Mouse (Mus musculus) stomach, embryonic 16.5 days (tissue): ENCODE measurements at regions not wholly inside any gene's neighbourhood (a gene's known extent, or its start where the extent isn't known, plus 50 kb on each side); places are given as distances from the start of the nearest gene placed in this dataset.

ENCODE experiments used
- ATAC-seq: fragments of 200-750 bp; cut with Nextera tagmentation; 2 replicates; pipeline ENCODE4 v1.8.0; 2017; ENCODE audit warnings: moderate number of reproducible peaks, moderate TSS enrichment; ENCODE audit not compliant: insufficient read depth, low FRiP score
- H3K27ac ChIP-seq: fragments of 300-500 bp; sonication (generic); 2 replicates; pipeline ENCODE4 v1.5.1; 2014; ENCODE audit warnings: low read length
- H3K27me3 ChIP-seq: fragments of 300-500 bp; sonication (generic); 2 replicates; pipeline ENCODE4 v1.6.1; 2014; ENCODE audit warnings: low read length, control low read depth, mixed read lengths; ENCODE audit not compliant: control insufficient read depth, insufficient read depth
- H3K36me3 ChIP-seq: fragments of 300-500 bp; sonication (generic); 2 replicates; pipeline ENCODE4 v1.6.1; 2014; ENCODE audit warnings: low read length; ENCODE audit not compliant: control insufficient read depth, insufficient read depth
- H3K4me1 ChIP-seq: fragments of 300-500 bp; sonication (generic); 2 replicates; pipeline ENCODE4 v1.6.1; 2014; ENCODE audit warnings: low read length, control low read depth, mixed read lengths; ENCODE audit not compliant: control insufficient read depth, insufficient read depth
- H3K4me2 ChIP-seq: fragments of 300-500 bp; sonication (generic); 2 replicates; pipeline ENCODE4 v1.6.1; 2014; ENCODE audit warnings: low read depth, low read length, mixed read lengths
- H3K4me3 ChIP-seq: fragments of 300-500 bp; sonication (generic); replicated peaks from 2 replicates; pipeline ENCODE4 v1.5.1; 2014; ENCODE audit warnings: mild to moderate bottlenecking, low read length
- H3K9ac ChIP-seq: fragments of 300-500 bp; sonication (generic); 2 replicates; pipeline ENCODE4 v1.6.1; 2014; ENCODE audit warnings: low read length
- H3K9me3 ChIP-seq: fragments of 300-500 bp; sonication (generic); replicated peaks from 2 replicates; pipeline ENCODE4 v1.6.1; 2016; ENCODE audit warnings: low read length, control low read depth; ENCODE audit not compliant: control insufficient read depth
- WGBS: fragments of 180-500 bp; shearing (Covaris S2); extraction: QIAGEN DNeasy Blood & Tissue Kit; methylation state at CpG from one replicate; pipeline ENCODE4 v1.1.7; 2014; 5-methylcytosine and 5-hydroxymethylcytosine counted together

DNA sequence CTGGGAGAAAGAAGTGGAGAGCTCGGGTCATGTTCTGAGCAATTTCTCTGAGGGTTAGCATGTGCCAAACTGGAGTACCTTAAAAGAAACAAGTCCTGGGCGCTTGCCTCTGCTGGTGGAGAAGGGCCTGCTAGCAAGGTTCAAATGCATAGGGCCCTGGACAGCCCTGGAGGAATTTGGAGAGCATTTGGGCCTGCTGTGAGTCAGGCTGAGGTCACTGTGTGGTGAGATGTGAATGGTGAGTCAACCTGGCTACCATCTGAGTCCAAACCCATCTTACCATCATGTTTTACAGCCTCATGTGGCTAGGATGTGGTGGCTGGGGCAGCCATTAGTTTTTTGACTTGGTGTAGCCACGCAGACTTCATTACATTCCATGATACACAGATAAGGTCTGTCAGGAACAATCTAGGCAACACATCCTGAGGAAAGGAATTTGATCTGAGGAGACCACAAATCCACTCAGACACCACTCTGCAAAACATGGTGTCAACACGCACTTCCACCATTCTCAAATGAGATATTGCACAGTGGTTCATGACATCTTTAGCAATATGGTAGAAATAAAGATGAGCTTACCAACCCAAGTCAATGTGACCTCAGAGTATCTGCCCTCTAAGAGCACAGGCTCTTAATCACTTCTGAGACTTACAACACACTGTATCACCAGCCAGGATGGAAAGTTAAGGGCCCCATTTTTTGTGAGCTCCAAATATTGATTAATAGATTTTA is 83.1 kb downstream of the Thbs2 start:
- H3K4me3 ChIP-seq = no peak overlapping the region
- H3K27me3 ChIP-seq = no peaks in the 10 kb centered on the region
- H3K4me1 ChIP-seq = no peaks in the 10 kb centered on the region
- 77% methylated on average over 4 of the region's 4 CpGs for WGBS
- H3K27ac ChIP-seq = no peak overlapping the region
- H3K4me2 ChIP-seq = no peak overlapping the region
- no peak overlapping the region for H3K9ac ChIP-seq
- no peaks in the 10 kb centered on the region for H3K36me3 ChIP-seq
- ATAC-seq = no peak
- H3K9me3 ChIP-seq = no peaks in the 10 kb centered on the region

GRCm38 (mm10) chr17:14608845-14609244 is 85.2 kb downstream of the Thbs2 start:
- WGBS = 81% methylated on average over 4 of the region's 4 CpGs
- no peaks in the 10 kb centered on the region for H3K36me3 ChIP-seq
- no peaks in the 10 kb centered on the region for H3K9me3 ChIP-seq
- H3K9ac ChIP-seq = no peak overlapping the region
- no peaks in the 10 kb centered on the region for H3K27me3 ChIP-seq
- no peak overlapping the region for H3K4me3 ChIP-seq
- H3K4me2 ChIP-seq = no peak overlapping the region
- no peak overlapping the region for H3K27ac ChIP-seq
- no peaks in the 10 kb centered on the region for H3K4me1 ChIP-seq
- no peak for ATAC-seq

DNA sequence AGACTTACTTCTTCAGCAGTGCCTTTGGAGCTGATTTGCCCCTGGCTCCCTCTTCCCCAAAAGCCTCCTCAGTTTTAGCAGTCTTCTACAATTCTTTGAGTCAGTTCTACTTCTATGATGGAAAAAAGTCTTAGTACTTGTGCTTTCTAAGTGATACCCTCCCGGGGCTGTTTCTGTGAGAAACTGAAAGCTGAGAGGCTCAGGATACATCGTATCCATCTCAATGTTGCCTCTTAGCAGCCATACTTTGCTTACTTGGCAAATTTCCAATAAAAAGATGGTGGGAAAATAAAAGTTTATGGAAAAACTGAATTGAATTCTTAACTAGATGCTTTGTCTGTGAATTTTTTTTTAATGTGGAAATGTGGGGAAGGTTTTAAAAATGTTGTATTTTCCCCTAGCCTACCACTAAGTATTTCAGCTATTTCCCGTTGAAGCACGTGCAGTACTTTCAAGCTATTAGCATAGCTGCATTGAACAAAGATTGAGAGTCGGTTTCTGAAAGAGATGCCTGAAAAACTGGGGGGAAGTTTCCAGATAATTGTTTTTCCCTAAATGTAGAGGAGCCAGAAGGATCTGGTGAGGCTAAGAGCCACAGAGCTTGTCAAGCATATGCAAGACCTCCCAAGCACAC is 87.6 kb downstream of the Thbs2 start:
- WGBS = 63% methylated on average over 5 of the region's 5 CpGs
- no peaks in the 10 kb centered on the region for H3K9me3 ChIP-seq
- H3K36me3 ChIP-seq = no peaks in the 10 kb centered on the region
- no peaks in the 10 kb centered on the region for H3K4me1 ChIP-seq
- no peaks in the 10 kb centered on the region for H3K27me3 ChIP-seq
- no peak for ATAC-seq
- H3K4me2 ChIP-seq = no peak overlapping the region
- H3K9ac ChIP-seq = no peak overlapping the region
- H3K27ac ChIP-seq = no peak overlapping the region
- no peak overlapping the region for H3K4me3 ChIP-seq

DNA sequence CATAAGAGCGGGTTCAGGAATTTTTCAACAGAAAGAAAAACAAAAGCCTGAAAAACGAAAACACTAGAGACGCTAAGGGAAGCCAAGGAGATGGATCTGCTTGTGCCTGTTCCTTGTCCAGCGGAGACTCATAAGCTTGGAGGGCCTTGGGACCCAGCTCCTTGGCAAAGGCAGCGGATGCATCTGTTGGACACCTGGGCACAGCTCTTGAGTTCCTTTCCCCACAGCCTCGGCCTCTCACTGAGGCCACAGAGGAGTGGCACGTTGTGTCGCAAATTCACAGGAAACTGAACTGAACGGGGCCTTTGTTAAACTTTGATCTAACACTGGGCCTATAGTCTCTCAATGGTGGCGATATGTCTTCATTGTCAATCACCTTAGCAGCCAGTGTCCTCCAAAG is 94.4 kb downstream of the Thbs2 start:
- H3K4me3 ChIP-seq = no peak overlapping the region
- no peaks in the 10 kb centered on the region for H3K36me3 ChIP-seq
- 74% methylated on average over 10 of the region's 10 CpGs for WGBS
- H3K9me3 ChIP-seq = no peaks in the 10 kb centered on the region
- ATAC-seq = no peak
- no peaks in the 10 kb centered on the region for H3K27me3 ChIP-seq
- H3K9ac ChIP-seq = no peak overlapping the region
- H3K27ac ChIP-seq = no peak overlapping the region
- H3K4me1 ChIP-seq = no peaks in the 10 kb centered on the region
- H3K4me2 ChIP-seq = no peak overlapping the region

DNA sequence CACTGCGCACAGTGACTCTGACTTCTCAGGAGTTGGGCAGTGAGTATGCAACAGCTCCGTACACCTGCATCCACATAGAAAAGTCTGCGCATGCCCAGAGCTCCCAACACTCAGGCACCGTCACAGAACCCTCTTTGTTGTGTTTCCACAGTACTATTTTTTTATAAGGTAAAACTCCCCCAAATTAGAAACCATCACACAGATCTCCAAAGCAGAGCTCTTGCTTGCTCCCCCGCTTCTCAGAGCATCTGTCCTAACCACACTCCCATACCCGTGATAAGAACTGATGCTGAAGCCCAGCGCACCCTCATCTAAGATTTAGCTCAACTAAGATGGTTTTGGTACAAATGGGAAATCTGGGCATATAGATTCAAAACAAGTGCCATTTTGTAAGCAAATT is 97.6 kb downstream of the Thbs2 start:
- Histone ChIP-seq H3K4me1 (no peaks in the 10 kb centered on the region), H3K9ac (no peak overlapping the region), H3K9me3 (no peaks in the 10 kb centered on the region), H3K4me2 (no peak overlapping the region), H3K27ac (no peak overlapping the region), H3K27me3 (no peaks in the 10 kb centered on the region), H3K36me3 (no peaks in the 10 kb centered on the region), H3K4me3 (no peak overlapping the region)
- ATAC-seq = no peak
- WGBS = 80% methylated on average over 7 of the region's 7 CpGs

DNA sequence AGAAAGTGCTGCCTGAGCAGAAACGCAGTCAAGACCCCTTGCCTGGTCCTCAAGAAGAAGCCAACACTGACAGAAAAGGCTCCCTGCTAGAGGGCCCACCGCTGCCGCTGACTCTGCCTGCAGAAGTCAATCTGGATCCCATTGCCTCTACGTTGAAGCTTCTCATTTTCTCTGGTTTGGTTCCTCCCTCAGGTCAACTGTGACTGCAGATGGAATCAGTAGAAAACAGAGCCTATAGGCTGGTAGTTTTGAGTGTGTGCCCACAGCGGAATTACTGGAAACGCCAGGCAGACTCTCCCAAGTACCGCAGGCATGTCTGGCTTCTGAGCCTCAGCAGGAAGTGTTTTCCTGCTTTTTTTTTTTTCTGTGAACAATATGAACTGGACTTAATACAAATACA is 98.5 kb downstream of the Thbs2 start:
- Histone ChIP-seq H3K4me2 (no peak overlapping the region), H3K27me3 (no peaks in the 10 kb centered on the region), H3K27ac (no peak overlapping the region), H3K4me1 (no peaks in the 10 kb centered on the region), H3K36me3 (no peaks in the 10 kb centered on the region), H3K9ac (no peak overlapping the region), H3K9me3 (no peaks in the 10 kb centered on the region), H3K4me3 (no peak overlapping the region)
- no peak for ATAC-seq
- WGBS = 65% methylated on average over 7 of the region's 7 CpGs

DNA sequence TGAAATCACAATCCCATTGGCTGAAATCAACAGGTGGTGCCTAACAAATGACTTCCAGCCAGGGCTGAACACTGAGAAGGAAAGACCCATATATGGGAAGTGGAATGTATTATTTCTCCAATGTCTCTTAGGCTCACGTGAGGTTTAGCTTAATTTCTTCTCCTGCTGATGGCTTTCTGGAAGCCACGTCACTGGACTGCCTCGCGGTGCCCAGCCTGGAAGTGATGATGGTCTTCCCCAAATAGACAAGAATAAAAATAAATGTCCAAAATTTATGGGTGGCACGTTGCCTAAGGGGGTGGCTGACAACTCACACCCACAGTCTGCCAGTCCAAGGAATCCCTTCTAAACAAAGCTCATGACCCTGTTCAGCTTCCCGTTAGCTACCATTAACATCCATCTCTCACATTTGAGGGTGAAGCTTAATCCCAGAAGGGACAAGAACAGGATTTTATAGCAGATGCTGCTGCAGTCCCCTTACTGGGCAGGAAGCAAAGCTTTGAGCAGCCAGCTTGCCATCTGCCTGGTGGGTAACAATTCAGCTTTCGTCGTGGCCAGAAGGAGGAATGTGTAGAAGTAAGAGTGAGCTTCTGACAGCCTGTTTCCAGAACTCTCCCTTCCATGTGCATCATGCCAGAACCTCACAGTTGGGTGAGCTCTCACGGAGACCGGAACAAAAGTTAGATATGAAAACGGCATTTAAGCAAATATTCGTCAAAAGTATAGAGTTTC is 105.8 kb downstream of the Thbs2 start:
- ATAC-seq = no peak

DNA sequence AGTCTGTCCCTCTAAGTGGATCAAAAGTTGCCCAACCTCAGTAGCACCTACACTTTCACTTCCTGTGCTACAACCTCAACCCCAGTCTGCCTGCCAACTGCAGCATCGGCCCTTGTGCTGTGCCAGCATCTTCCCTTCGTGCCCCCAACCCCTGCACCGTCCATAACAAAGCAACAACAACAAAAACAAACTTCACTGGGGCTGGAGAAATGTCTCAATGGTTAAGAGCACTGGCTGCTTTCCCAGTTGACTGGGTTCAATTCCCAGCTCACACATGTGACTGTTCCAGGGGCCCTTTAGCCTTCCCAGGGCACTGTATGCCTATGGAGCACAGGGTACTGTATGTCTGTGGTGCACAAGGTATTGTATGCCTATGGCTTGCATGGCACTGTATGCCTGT is 114.4 kb downstream of the Thbs2 start:
- no peaks in the 10 kb centered on the region for H3K27me3 ChIP-seq
- no peak overlapping the region for H3K27ac ChIP-seq
- H3K36me3 ChIP-seq = no peaks in the 10 kb centered on the region
- ATAC-seq = no peak
- 73% methylated on average over 3 of the region's 3 CpGs for WGBS
- H3K4me2 ChIP-seq = no peak overlapping the region
- H3K9me3 ChIP-seq = no peaks in the 10 kb centered on the region
- no peak overlapping the region for H3K9ac ChIP-seq
- H3K4me1 ChIP-seq = peaks cover 10% of the 10 kb centered on the region
- no peak overlapping the region for H3K4me3 ChIP-seq

More for the DNA sequence above, 105.8 kb downstream of the Thbs2 start:
- Histone ChIP-seq H3K9ac (no peak overlapping the region), H3K36me3 (no peaks in the 10 kb centered on the region), H3K27ac (no peak overlapping the region), H3K27me3 (no peaks in the 10 kb centered on the region), H3K4me1 (0 out of 2 replicates have a peak, but pooled peaks cover 3% of the 10 kb centered on the region), H3K4me2 (no peak overlapping the region), H3K9me3 (no peaks in the 10 kb centered on the region), H3K4me3 (no peak overlapping the region)
- WGBS = 75% methylated on average over 12 of the region's 12 CpGs

DNA sequence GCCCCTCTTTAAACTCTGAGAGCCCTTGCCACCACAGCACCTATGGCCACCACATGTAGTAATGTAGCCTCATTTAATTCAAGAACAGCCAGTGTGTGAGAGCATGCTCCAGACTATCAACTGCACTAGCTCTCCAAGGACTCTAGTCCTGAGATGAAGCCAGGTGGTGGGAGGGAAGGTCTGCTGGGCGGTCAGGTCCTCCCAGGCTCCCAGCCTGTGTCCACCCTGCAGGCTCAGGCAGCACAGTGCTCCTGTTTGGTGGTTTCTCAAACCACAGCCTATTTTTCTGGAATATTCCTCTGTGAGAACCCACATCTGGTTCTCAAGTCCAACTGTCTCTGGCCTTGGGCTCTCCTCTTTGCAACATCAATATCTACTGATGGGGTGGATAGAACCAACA is 115.3 kb downstream of the Thbs2 start:
- H3K27ac ChIP-seq = no peak overlapping the region
- no peak overlapping the region for H3K9ac ChIP-seq
- ATAC-seq = 0 out of 2 replicates have a peak, but pooled peaks have one; percentile 25
- H3K27me3 ChIP-seq = no peaks in the 10 kb centered on the region
- H3K36me3 ChIP-seq = no peaks in the 10 kb centered on the region
- H3K9me3 ChIP-seq = no peaks in the 10 kb centered on the region
- H3K4me2 ChIP-seq = no peak overlapping the region
- H3K4me1 ChIP-seq = peaks cover 10% of the 10 kb centered on the region
- 78% methylated on average over 1 of the region's 1 CpGs for WGBS
- no peak overlapping the region for H3K4me3 ChIP-seq
